Mouse (Mus musculus) lung, postnatal 0 days (tissue): Measurements from ENCODE around the gene Ankrd7.

ENCODE experiments used
- CTCF ChIP-seq: IDR thresholded peaks from 2 replicates; pipeline ENCODE4 v1.5.1; 2016; ENCODE audit warnings: antibody characterized with exemption, mild to moderate bottlenecking
- EP300 ChIP-seq: IDR thresholded peaks from 2 replicates; pipeline ENCODE4 v1.6.1; 2016; ENCODE audit warnings: antibody characterized with exemption, mild to moderate bottlenecking, control low read depth

GRCm38 (mm10) chr6:18820246-18820645 lies 45.9 kb upstream of the Ankrd7 start:
- TF ChIP-seq CTCF (no peak), EP300 (no peak)
